Mouse (Mus musculus) Patski (cell line): ENCODE measurements at regions not wholly inside any gene's neighbourhood (a gene's known extent, or its start where the extent isn't known, plus 50 kb on each side); places are given as distances from the start of the nearest gene placed in this dataset.

Experiments used
- ATAC-seq: fragments of 100-300 bp; one replicate; pipeline ENCODE4 v1.8.0; 2021
- CTCF ChIA-PET: fragments of 350-600 bp; sonication (Branson Sonifier 250); formaldehyde crosslinking; loops from one replicate; lab custom pipeline; 2022; ENCODE audit warnings: inconsistent platforms; lab: Charles Lee
- POLR2A ChIA-PET: fragments of 350-600 bp; sonication (Branson Sonifier 250); formaldehyde crosslinking; loops from one replicate; lab custom pipeline; 2022; ENCODE audit warnings: antibody characterized with exemption, inconsistent platforms; lab: Charles Lee
- DNase-seq: peaks from one replicate; pipeline ENCODE4 v3.0.0-alpha.2; 2011; ENCODE audit warnings: low read depth, low spot score
- H3K27me3 ChIP-seq: fragments of 371-371 bp; one replicate; pipeline ENCODE4 v1.5.1; 2021
- CTCF ChIP-seq: fragments of 100-300 bp; IDR thresholded peaks from one replicate; pipeline ENCODE4 v1.5.1; 2021
- in situ Hi-C: fragments of 300-500 bp; cut with MboI; formaldehyde crosslinking; loops from 3 replicates; pipeline ENCODE4 v1.11.1; 2018; ENCODE audit warnings: low pct_unique_long_range_greater_than_20kb, mixed read lengths

- no peak for DNase-seq
- ATAC-seq = no peak
- H3K27me3 ChIP-seq = no peaks in the 10 kb centered on the region
Observed at GRCm38 (mm10) chr1:81516575-81517210, 439.9 kb downstream of the Nyap2 start.

DNA sequence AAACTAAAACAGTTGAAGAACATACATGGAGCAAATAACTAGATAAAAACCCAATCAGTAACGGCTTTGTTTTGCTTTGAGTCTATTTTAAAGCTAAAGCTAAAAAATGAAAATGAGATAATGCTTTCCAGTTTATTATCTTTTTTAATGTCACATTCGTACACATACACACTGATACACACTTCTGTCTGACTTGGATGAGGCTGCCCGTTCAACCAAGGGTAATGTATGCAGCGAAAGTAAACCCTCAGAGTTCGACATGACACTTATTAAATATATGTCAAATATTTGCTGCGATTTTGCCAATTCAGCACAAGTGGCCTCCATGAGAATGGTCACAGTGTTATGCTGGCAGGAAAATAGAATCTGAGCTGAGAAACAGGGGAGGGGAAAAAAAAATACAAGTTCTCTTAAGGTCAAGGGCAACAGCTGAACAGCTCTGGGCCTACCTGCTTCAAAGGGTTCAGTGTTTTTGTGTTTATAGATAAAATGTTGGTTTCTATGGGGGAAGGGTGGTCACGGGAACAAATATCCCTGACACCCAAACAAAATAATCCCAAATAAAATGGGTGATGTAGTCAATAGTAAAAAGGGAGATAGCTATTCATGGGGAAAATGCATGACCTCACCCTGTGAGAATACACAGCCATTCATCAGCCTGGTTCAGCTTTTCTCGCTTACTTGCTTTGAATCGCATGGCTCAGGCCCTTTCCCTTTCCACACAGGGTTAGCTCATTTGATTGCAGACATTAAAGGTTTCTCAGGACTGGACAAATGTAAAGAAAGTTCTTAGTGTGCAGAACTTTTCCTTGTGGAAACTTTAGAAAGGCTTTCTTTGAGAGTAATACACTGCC lies 443.9 kb downstream of the Nyap2 start:
- in situ Hi-C loops = loop anchor here (25.0 kb wide), 1 partner anchor 917 kb away; no protein-coding TSS in a partner anchor
- ChIA-PET POLR2A (no interaction called here), CTCF (no interaction called here)
- no peak for DNase-seq
- no peak for TF ChIP-seq CTCF
- no peaks in the 10 kb centered on the region for H3K27me3 ChIP-seq
- no peak for ATAC-seq

More at GRCm38 (mm10) chr1:81516575-81517210, 439.9 kb downstream of the Nyap2 start:
- ChIA-PET CTCF (no interaction called here), POLR2A (no interaction called here)
- TF ChIP-seq CTCF = peak; percentile 63
- in situ Hi-C loops = loop anchor here (5.0 to 25.0 kb wide), 3 partner anchors 218 to 921 kb away; partner anchors contain the start of gene Irs1

GRCm38 (mm10) chr1:81522929-81523328 lies 446.2 kb downstream of the Nyap2 start:
- TF ChIP-seq CTCF = no peak
- H3K27me3 ChIP-seq = no peaks in the 10 kb centered on the region
- POLR2A ChIA-PET = no interaction called here
- CTCF ChIA-PET = interaction anchor here (0.9 kb wide), 1 partner anchor 11 kb away, joined by 3 read pairs; no protein-coding TSS in a partner anchor
- in situ Hi-C loops = loop anchor here (25.0 kb wide), 1 partner anchor 914 kb away; no protein-coding TSS in a partner anchor
- no peak for ATAC-seq
- DNase-seq = no peak

GRCm38 (mm10) chr1:81525821-81526220 lies 449.1 kb downstream of the Nyap2 start:
- in situ Hi-C loops = no loop called here
- H3K27me3 ChIP-seq = no peaks in the 10 kb centered on the region
- DNase-seq (no peak), ATAC-seq (no peak)
- CTCF ChIA-PET = no interaction called here
- POLR2A ChIA-PET = no interaction called here
- TF ChIP-seq CTCF = no peak

DNA sequence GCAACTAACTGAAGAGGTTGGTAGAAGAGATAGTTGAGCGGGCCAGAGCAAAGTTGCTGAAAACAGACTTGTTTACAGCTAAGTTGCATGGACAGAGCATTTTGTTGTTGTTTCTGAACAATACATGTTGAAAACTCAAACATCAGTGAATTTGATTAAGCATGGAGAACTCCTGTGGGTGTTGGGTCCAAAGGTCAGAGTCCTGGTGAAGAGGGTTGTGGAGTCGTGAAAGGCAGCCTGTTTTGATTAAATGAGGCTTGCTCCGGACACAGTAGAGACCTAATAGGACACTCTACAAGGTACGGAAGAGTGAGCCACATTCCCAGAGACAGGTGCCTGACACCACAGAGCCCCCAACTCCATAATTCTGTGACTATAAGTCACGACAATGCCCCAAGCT lies 461.1 kb downstream of the Nyap2 start:
- ATAC-seq (no peak), DNase-seq (no peak)
- ChIA-PET CTCF (no interaction called here), POLR2A (no interaction called here)
- TF ChIP-seq CTCF = no peak
- in situ Hi-C loops = no loop called here
- H3K27me3 ChIP-seq = no peaks in the 10 kb centered on the region

GRCm38 (mm10) chr1:81539591-81540311 lies 463.0 kb downstream of the Nyap2 start:
- CTCF ChIA-PET = no interaction called here
- no peak for ATAC-seq
- in situ Hi-C loops = no loop called here

GRCm38 (mm10) chr1:81548906-81549305 lies 472.2 kb downstream of the Nyap2 start:
- CTCF ChIA-PET = no interaction called here
- POLR2A ChIA-PET = no interaction called here
- no peaks in the 10 kb centered on the region for H3K27me3 ChIP-seq
- DNase-seq = no peak
- in situ Hi-C loops = no loop called here
- no peak for TF ChIP-seq CTCF
- ATAC-seq = no peak

More at GRCm38 (mm10) chr1:81539591-81540311, 463.0 kb downstream of the Nyap2 start:
- POLR2A ChIA-PET = no interaction called here
- no peak for TF ChIP-seq CTCF
- no peaks in the 10 kb centered on the region for H3K27me3 ChIP-seq
- no peak for DNase-seq

- ChIA-PET POLR2A (no interaction called here), CTCF (no interaction called here)
- DNase-seq = no peak
- H3K27me3 ChIP-seq = no peaks in the 10 kb centered on the region
- ATAC-seq = no peak
- no peak for TF ChIP-seq CTCF
- in situ Hi-C loops = no loop called here
Observed at GRCm38 (mm10) chr1:81549706-81550105, 473.0 kb downstream of the Nyap2 start.

DNA sequence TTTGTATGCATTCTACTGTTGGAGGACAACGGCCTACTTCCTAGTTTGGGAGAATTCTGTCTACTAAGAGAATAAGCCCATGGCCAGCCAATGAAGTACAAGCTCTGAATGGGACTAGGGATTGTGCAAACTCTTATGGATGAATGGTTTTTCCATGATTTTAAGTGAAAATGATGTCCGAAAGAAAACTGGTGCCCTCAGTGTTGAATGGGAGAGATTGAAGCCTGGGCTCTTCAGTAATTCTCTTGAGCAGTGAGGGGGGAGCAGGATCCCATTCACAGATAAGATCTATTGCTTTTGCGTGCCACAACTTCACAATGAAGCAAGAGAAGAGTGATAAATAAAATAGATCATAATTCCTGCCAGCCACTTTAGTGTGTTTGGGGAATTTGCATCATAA lies 476.0 kb downstream of the Nyap2 start:
- ATAC-seq (no peak), DNase-seq (no peak)
- no peaks in the 10 kb centered on the region for H3K27me3 ChIP-seq
- no peak for TF ChIP-seq CTCF
- POLR2A ChIA-PET = interaction anchor here (0.5 kb wide), 1 partner anchor 9 kb away, joined by 9 read pairs; no protein-coding TSS in a partner anchor
- in situ Hi-C loops = no loop called here
- CTCF ChIA-PET = no interaction called here

DNA sequence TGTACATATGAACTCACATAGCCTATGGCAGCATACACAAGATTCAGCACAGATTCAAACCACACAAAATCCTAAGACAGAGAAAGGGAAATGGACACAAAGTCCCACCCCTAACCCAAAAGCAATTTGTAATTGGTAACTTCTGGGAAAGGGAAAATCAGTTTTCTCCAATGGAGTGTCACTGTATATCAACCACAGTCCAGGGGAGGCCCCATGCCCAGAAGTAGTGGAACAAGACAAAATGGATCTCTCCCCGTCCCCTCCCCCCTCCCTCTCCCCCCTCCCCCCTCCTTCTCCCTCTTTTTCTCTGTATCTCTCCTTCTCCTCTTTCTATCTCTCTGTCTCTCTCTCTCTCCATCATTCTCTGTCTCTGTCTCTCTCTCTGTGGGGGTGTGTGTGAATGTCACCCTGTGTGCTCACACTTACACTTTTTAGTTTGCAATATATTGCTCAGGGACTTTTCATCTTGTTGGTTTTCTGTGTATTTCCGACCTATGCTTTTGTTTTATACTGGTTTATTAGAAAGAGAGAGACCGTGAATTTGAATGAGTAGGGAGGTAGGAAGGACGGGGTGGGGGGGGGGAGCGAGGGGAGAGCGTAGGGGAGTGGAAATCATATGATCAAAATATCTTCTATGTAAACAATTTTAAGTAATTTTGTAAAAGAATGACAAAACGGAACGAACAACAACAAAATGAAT lies 500.4 kb downstream of the Nyap2 start:
- TF ChIP-seq CTCF = no peak
- DNase-seq = no peak
- no peak for ATAC-seq
- in situ Hi-C loops = no loop called here
- CTCF ChIA-PET = no interaction called here
- POLR2A ChIA-PET = no interaction called here
- H3K27me3 ChIP-seq = no peaks in the 10 kb centered on the region
